Mouse (Mus musculus) embryonic facial prominence, embryonic 14.5 days (tissue): ENCODE results near the gene Ccdc167. TPM values are rescaled to one million over a fixed set of nuclear protein-coding genes. Genes with fewer than 3 reads are reported as not detected.

ENCODE experiments used
- ATAC-seq: fragments of 200-750 bp; cut with Nextera tagmentation; 2 replicates; pipeline ENCODE4 v1.8.0; 2017; ENCODE audit warnings: low read depth, moderate number of reproducible peaks, moderate TSS enrichment
- DNase-seq: peaks from one replicate; pipeline ENCODE4 v3.0.0-alpha.2; 2015; ENCODE audit warnings: low spot score
- H3K27ac ChIP-seq: fragments of 300-500 bp; sonication (generic); replicated peaks from 2 replicates; pipeline ENCODE4 v1.5.1; 2014; ENCODE audit warnings: low read depth, mild to moderate bottlenecking, low read length, moderate library complexity
- H3K27me3 ChIP-seq: fragments of 300-500 bp; sonication (generic); replicated peaks from 2 replicates; pipeline ENCODE4 v1.6.1; 2014; ENCODE audit warnings: low read length; ENCODE audit not compliant: control insufficient read depth, insufficient read depth
- H3K36me3 ChIP-seq: fragments of 300-500 bp; sonication (generic); 2 replicates; pipeline ENCODE4 v1.6.1; 2014; ENCODE audit warnings: low read length, mixed read lengths; ENCODE audit not compliant: control insufficient read depth, insufficient read depth
- H3K4me1 ChIP-seq: fragments of 300-500 bp; sonication (generic); 2 replicates; pipeline ENCODE4 v1.6.1; 2014; ENCODE audit warnings: antibody characterized with exemption, low read length; ENCODE audit not compliant: control insufficient read depth, insufficient read depth
- H3K4me2 ChIP-seq: fragments of 300-500 bp; sonication (generic); 2 replicates; pipeline ENCODE4 v1.6.1; 2014; ENCODE audit warnings: low read depth, mild to moderate bottlenecking, low read length, moderate library complexity, mixed read lengths
- H3K4me3 ChIP-seq: fragments of 300-500 bp; sonication (generic); 2 replicates; pipeline ENCODE4 v1.5.1; 2014; ENCODE audit warnings: low read depth, mild to moderate bottlenecking, low read length
- H3K9ac ChIP-seq: fragments of 300-500 bp; sonication (generic); 2 replicates; pipeline ENCODE4 v1.6.1; 2014; ENCODE audit warnings: low read depth, mild to moderate bottlenecking, low read length, moderate library complexity, mixed read lengths
- H3K9me3 ChIP-seq: fragments of 300-500 bp; sonication (generic); 2 replicates; pipeline ENCODE4 v1.6.1; 2016; ENCODE audit warnings: low read length; ENCODE audit not compliant: control insufficient read depth
- WGBS: fragments of 180-500 bp; shearing (Covaris S2); extraction: QIAGEN DNeasy Blood & Tissue Kit; methylation state at CpG from one replicate; pipeline ENCODE4 v1.1.7; 2014; 5-methylcytosine and 5-hydroxymethylcytosine counted together
- polyA plus RNA-seq: library from polyadenylated mRNA; unstranded; fragments of >200 nt; fragmentation: Nextera tagmentation; extraction: Ambion mirVana; gene quantifications from 2 replicates; pipeline ENCODE4 v1.2.1, GENCODE M21; 2014

Ccdc167 gene
- polyA plus RNA-seq, 1 experiment from 2014 or later = 14.9 TPM

- Histone ChIP-seq H3K27ac (no peak overlapping the region), H3K27me3 (no peaks in the 10 kb centered on the region), H3K4me1 (no peaks in the 10 kb centered on the region), H3K9me3 (no peaks in the 10 kb centered on the region), H3K4me3 (no peak overlapping the region), H3K4me2 (no peak overlapping the region), H3K9ac (no peak overlapping the region), H3K36me3 (peaks cover 95% of the 10 kb centered on the region)
- DNase-seq (no peak), ATAC-seq (no peak)
- 82% methylated on average over 6 of the region's 6 CpGs for WGBS
Observed at GRCm38 (mm10) chr17:29698421-29698820, 18.4 kb downstream of the Ccdc167 start.

- 98% methylated on average over 8 of the region's 8 CpGs for WGBS
- ATAC-seq (no peak), DNase-seq (no peak)
- Histone ChIP-seq H3K9me3 (no peaks in the 10 kb centered on the region), H3K27ac (no peak overlapping the region), H3K36me3 (peaks cover 82% of the 10 kb centered on the region), H3K27me3 (no peaks in the 10 kb centered on the region), H3K4me3 (no peak overlapping the region), H3K9ac (no peak overlapping the region), H3K4me2 (no peak overlapping the region), H3K4me1 (no peaks in the 10 kb centered on the region)
Observed at GRCm38 (mm10) chr17:29696940-29697339, 19.9 kb downstream of the Ccdc167 start.

GRCm38 (mm10) chr17:29694516-29694915, 22.3 kb downstream of the Ccdc167 start:
- Histone ChIP-seq H3K36me3 (peaks cover 82% of the 10 kb centered on the region), H3K9ac (no peak overlapping the region), H3K4me1 (no peaks in the 10 kb centered on the region), H3K9me3 (no peaks in the 10 kb centered on the region), H3K4me3 (no peak overlapping the region), H3K27me3 (no peaks in the 10 kb centered on the region), H3K4me2 (no peak overlapping the region), H3K27ac (no peak overlapping the region)
- DNase-seq = no peak
- ATAC-seq = no peak
- WGBS = 85% methylated on average over 4 of the region's 4 CpGs

GRCm38 (mm10) chr17:29693571-29693970, 23.3 kb downstream of the Ccdc167 start:
- no peak for ATAC-seq
- Histone ChIP-seq H3K27ac (no peak overlapping the region), H3K4me2 (no peak overlapping the region), H3K4me1 (no peaks in the 10 kb centered on the region), H3K9me3 (no peaks in the 10 kb centered on the region), H3K36me3 (peaks cover 77% of the 10 kb centered on the region), H3K27me3 (no peaks in the 10 kb centered on the region), H3K9ac (no peak overlapping the region), H3K4me3 (no peak overlapping the region)
- DNase-seq = no peak
- 71% methylated on average over 2 of the region's 2 CpGs for WGBS

GRCm38 (mm10) chr17:29692827-29693226, 24.0 kb downstream of the Ccdc167 start:
- H3K36me3 ChIP-seq = peaks cover 79% of the 10 kb centered on the region
- no peaks in the 10 kb centered on the region for H3K9me3 ChIP-seq
- H3K27ac ChIP-seq = no peak overlapping the region
- H3K4me1 ChIP-seq = no peaks in the 10 kb centered on the region
- no peak overlapping the region for H3K4me3 ChIP-seq
- 93% methylated on average over 2 of the region's 2 CpGs for WGBS
- ATAC-seq (no peak), DNase-seq (no peak)
- no peaks in the 10 kb centered on the region for H3K27me3 ChIP-seq
- no peak overlapping the region for H3K9ac ChIP-seq
- H3K4me2 ChIP-seq = no peak overlapping the region

GRCm38 (mm10) chr17:29690257-29690656, 26.6 kb downstream of the Ccdc167 start:
- Histone ChIP-seq H3K27ac (no peak overlapping the region), H3K27me3 (no peaks in the 10 kb centered on the region), H3K4me1 (no peaks in the 10 kb centered on the region), H3K4me3 (no peak overlapping the region), H3K9me3 (no peaks in the 10 kb centered on the region), H3K4me2 (no peak overlapping the region), H3K9ac (no peak overlapping the region), H3K36me3 (peaks cover 79% of the 10 kb centered on the region)
- ATAC-seq = no peak
- WGBS = 79% methylated on average over 6 of the region's 6 CpGs
- DNase-seq = no peak

- Histone ChIP-seq H3K36me3 (peaks cover 79% of the 10 kb centered on the region), H3K9me3 (no peaks in the 10 kb centered on the region), H3K4me3 (no peak overlapping the region), H3K9ac (no peak overlapping the region), H3K4me2 (no peak overlapping the region), H3K27ac (no peak overlapping the region), H3K4me1 (no peaks in the 10 kb centered on the region), H3K27me3 (no peaks in the 10 kb centered on the region)
- WGBS = 92% methylated on average over 10 of the region's 10 CpGs
- DNase-seq = no peak
- no peak for ATAC-seq
Observed at GRCm38 (mm10) chr17:29688610-29689009, 28.2 kb downstream of the Ccdc167 start.

GRCm38 (mm10) chr17:29687373-29687772, 29.5 kb downstream of the Ccdc167 start:
- no peak overlapping the region for H3K27ac ChIP-seq
- DNase-seq (no peak), ATAC-seq (no peak)
- no peaks in the 10 kb centered on the region for H3K4me1 ChIP-seq
- H3K4me2 ChIP-seq = no peak overlapping the region
- no peaks in the 10 kb centered on the region for H3K9me3 ChIP-seq
- H3K27me3 ChIP-seq = no peaks in the 10 kb centered on the region
- H3K4me3 ChIP-seq = no peak overlapping the region
- 78% methylated on average over 6 of the region's 6 CpGs for WGBS
- no peak overlapping the region for H3K9ac ChIP-seq
- H3K36me3 ChIP-seq = peaks cover 89% of the 10 kb centered on the region

- ATAC-seq (no peak), DNase-seq (no peak)
- Histone ChIP-seq H3K36me3 (peaks cover 95% of the 10 kb centered on the region), H3K27me3 (no peaks in the 10 kb centered on the region), H3K4me2 (no peak overlapping the region), H3K4me3 (no peak overlapping the region), H3K9me3 (no peaks in the 10 kb centered on the region), H3K4me1 (no peaks in the 10 kb centered on the region), H3K9ac (no peak overlapping the region), H3K27ac (no peak overlapping the region)
- 94% methylated on average over 5 of the region's 5 CpGs for WGBS
Observed at GRCm38 (mm10) chr17:29686771-29687170, 30.1 kb downstream of the Ccdc167 start.
